Mouse (Mus musculus) midbrain, postnatal 0 days (tissue): ENCODE measurements around the gene Galnt10. TPM values are rescaled to one million over a fixed set of nuclear protein-coding genes. Genes with fewer than 3 reads are reported as not detected.

Source experiments
- ATAC-seq: fragments of 200-750 bp; cut with Nextera tagmentation; 2 replicates; pipeline ENCODE4 v1.8.0; 2017; ENCODE audit warnings: moderate number of reproducible peaks, mild to moderate bottlenecking, moderate TSS enrichment, moderate library complexity; ENCODE audit not compliant: low FRiP score
- DNase-seq: peaks from one replicate; pipeline ENCODE4 v3.0.0-alpha.2; 2015; ENCODE audit warnings: low spot score
- H3K27ac ChIP-seq: fragments of 300-500 bp; sonication (generic); 2 replicates; pipeline ENCODE4 v1.5.1; 2014; ENCODE audit warnings: low read depth, mild to moderate bottlenecking, low read length, mixed read lengths
- H3K27me3 ChIP-seq: fragments of 300-500 bp; sonication (generic); 2 replicates; pipeline ENCODE4 v1.6.1; 2014; ENCODE audit warnings: low read length, control low read depth, mixed read lengths; ENCODE audit not compliant: insufficient read depth
- H3K36me3 ChIP-seq: fragments of 300-500 bp; sonication (generic); 2 replicates; pipeline ENCODE4 v1.6.1; 2014; ENCODE audit warnings: low read length, control low read depth, mixed read lengths; ENCODE audit not compliant: insufficient read depth
- H3K4me1 ChIP-seq: fragments of 300-500 bp; sonication (generic); 2 replicates; pipeline ENCODE4 v1.6.1; 2014; ENCODE audit warnings: mild to moderate bottlenecking, control low read depth, antibody characterized with exemption, low read length, mixed read lengths; ENCODE audit not compliant: insufficient read depth
- H3K4me2 ChIP-seq: fragments of 300-500 bp; sonication (generic); 2 replicates; pipeline ENCODE4 v1.6.1; 2014; ENCODE audit warnings: low read depth, mild to moderate bottlenecking, low read length, mixed read lengths; ENCODE audit not compliant: poor library complexity, severe bottlenecking
- H3K4me3 ChIP-seq: fragments of 300-500 bp; sonication (generic); 2 replicates; pipeline ENCODE4 v1.5.1; 2014; ENCODE audit warnings: low read depth, mild to moderate bottlenecking, low read length, moderate library complexity
- H3K9ac ChIP-seq: fragments of 300-500 bp; sonication (generic); replicated peaks from 2 replicates; pipeline ENCODE4 v1.6.1; 2014; ENCODE audit warnings: mild to moderate bottlenecking, low read length, moderate library complexity, mixed read lengths; ENCODE audit not compliant: poor library complexity, severe bottlenecking
- H3K9me3 ChIP-seq: fragments of 300-500 bp; sonication (generic); 2 replicates; pipeline ENCODE4 v1.6.1; 2016; ENCODE audit warnings: low read length, control low read depth
- CTCF ChIP-seq: IDR thresholded peaks from 2 replicates; pipeline ENCODE4 v1.5.1; 2016; ENCODE audit warnings: antibody characterized with exemption, mild to moderate bottlenecking
- WGBS: fragments of 180-500 bp; shearing (Covaris S2); extraction: QIAGEN DNeasy Blood & Tissue Kit; methylation state at CpG from one replicate; pipeline ENCODE4 v1.1.7; 2014; 5-methylcytosine and 5-hydroxymethylcytosine counted together
- polyA plus RNA-seq: library from polyadenylated mRNA; unstranded; fragments of >200 nt; fragmentation: Nextera tagmentation; extraction: Ambion mirVana; gene quantifications from 2 replicates; pipeline ENCODE4 v1.2.1, GENCODE M21; 2015
- total RNA-seq: library from RNA; depleted of rRNA; stranded (reverse); fragments of >200 nt; gene quantifications from 2 replicates; pipeline ENCODE4 v1.2.3, GENCODE M21; 2014

Gene Galnt10
- total and polyA plus RNA-seq, 2 experiments from 2014 or later = 11.8 to 26.0 TPM

DNA sequence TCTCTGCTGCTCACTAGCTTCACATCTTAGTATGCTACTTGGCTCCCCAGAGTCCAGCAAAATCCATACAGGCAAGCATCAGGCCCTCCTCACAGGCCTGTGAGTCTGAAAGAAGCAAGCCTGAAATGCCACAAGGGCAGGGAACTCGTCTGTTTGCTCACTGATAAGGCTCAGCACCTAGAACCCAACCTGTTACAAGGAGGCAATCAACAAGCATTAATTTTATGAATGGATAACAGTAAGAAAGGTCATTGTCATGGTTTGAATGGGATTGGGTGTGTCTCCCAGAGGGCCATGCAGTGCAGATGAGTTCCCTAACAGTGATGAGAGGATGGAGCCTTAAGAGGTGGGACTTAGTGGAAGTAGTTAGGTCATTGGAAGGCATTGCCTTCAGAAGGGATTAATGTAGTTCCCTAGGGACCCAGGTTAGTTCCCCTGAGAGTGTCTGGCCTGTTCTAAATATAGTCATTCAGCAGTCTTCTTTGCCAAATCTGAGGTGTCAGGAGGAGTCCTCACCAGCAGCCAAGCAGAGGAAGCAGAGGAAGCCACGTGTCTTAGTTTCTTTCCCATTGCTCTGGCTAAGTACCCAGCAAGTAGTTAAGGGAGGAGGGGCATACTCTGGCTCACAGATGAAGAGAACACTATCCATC, 43.3 kb upstream of the Galnt10 start:
- TF ChIP-seq CTCF = no peak
- Histone ChIP-seq H3K9me3 (no peaks in the 10 kb centered on the region), H3K27me3 (no peaks in the 10 kb centered on the region), H3K27ac (no peak overlapping the region), H3K9ac (no peak overlapping the region), H3K4me2 (no peak overlapping the region), H3K4me3 (no peak overlapping the region), H3K4me1 (peaks cover 10% of the 10 kb centered on the region; the same call in 1 of the 2 replicates), H3K36me3 (no peaks in the 10 kb centered on the region)
- no peak for DNase-seq
- no peak for ATAC-seq
- WGBS = 71% methylated on average over 2 of the region's 2 CpGs

DNA sequence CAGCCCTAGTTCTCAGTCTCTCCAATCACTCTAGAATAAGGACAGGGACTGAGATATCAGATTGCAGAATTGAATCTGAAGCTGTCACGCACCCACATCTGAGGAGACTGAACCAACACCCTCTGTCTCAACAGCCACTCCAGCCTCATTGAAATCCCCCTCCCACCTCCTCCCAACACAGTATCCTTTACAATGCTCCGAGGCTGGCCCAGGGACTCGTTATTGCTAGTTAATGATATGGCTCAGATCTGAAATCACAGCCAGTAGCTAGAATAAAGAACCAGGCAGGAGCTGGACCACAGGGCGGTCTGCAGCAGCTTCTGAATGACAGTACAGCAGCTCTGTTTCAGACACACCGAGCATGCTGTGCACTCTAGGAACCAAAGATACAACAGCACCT, 40.2 kb upstream of the Galnt10 start:
- no peak for DNase-seq
- Histone ChIP-seq H3K9ac (no peak overlapping the region), H3K36me3 (no peaks in the 10 kb centered on the region), H3K4me2 (no peak overlapping the region), H3K27ac (no peak overlapping the region), H3K9me3 (no peaks in the 10 kb centered on the region), H3K4me3 (no peak overlapping the region), H3K27me3 (no peaks in the 10 kb centered on the region), H3K4me1 (peaks cover 5% of the 10 kb centered on the region; the same call in 1 of the 2 replicates)
- no peak for ATAC-seq
- 20% methylated on average over 5 of the region's 5 CpGs for WGBS
- no peak for TF ChIP-seq CTCF

DNA sequence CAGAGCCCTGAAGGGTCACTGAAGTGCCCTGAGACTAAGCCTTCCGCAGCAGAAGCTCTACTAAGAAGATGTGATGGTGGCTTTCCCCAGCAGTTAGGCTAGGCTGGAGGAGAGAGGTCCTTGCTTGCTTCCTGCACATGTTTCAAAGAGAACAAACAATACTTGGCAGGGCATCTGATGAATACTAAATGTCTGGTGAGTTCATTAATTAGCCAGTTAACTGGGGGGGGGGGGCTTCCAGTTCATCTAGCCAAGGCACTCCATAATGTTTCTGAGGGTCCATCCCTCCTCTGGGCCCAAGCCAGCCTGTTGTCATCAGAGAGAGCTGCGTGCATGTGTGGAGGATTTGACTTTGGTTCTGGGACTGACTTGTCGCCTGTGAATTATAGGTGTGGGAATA, 39.6 kb upstream of the Galnt10 start:
- H3K9me3 ChIP-seq = no peaks in the 10 kb centered on the region
- H3K4me3 ChIP-seq = no peak overlapping the region
- no peaks in the 10 kb centered on the region for H3K4me1 ChIP-seq
- ATAC-seq (no peak), DNase-seq (no peak)
- no peak overlapping the region for H3K9ac ChIP-seq
- H3K36me3 ChIP-seq = no peaks in the 10 kb centered on the region
- TF ChIP-seq CTCF = no peak
- WGBS = 79% methylated on average over 3 of the region's 3 CpGs
- H3K4me2 ChIP-seq = no peak overlapping the region
- H3K27me3 ChIP-seq = no peaks in the 10 kb centered on the region
- no peak overlapping the region for H3K27ac ChIP-seq

DNA sequence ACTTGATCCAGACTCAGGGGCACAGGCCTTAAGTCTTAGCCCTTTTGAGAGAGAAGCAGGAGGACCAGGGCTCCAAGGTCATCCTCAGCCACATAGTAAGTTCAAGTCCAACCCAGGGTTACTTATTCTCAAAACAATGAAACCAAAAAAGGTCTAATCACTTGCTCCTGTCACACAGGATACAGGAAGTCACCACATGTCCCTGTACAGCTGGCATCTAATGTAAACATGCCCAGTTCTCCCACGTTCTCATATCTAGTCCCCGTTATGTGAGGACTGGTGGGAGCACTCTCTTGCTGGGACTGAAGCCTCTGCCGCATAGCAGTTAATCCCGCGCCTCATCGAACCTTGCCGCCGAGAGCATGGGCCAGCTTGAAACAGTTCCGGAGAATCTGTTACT, 30.7 kb upstream of the Galnt10 start:
- DNase-seq = no peak
- TF ChIP-seq CTCF = no peak
- Histone ChIP-seq H3K4me3 (no peak overlapping the region), H3K27ac (no peak overlapping the region), H3K9ac (no peak overlapping the region), H3K36me3 (no peaks in the 10 kb centered on the region), H3K27me3 (no peaks in the 10 kb centered on the region), H3K4me2 (no peak overlapping the region), H3K4me1 (peaks cover 3% of the 10 kb centered on the region; the same call in 1 of the 2 replicates), H3K9me3 (no peaks in the 10 kb centered on the region)
- no peak for ATAC-seq
- 79% methylated on average over 9 of the region's 9 CpGs for WGBS

DNA sequence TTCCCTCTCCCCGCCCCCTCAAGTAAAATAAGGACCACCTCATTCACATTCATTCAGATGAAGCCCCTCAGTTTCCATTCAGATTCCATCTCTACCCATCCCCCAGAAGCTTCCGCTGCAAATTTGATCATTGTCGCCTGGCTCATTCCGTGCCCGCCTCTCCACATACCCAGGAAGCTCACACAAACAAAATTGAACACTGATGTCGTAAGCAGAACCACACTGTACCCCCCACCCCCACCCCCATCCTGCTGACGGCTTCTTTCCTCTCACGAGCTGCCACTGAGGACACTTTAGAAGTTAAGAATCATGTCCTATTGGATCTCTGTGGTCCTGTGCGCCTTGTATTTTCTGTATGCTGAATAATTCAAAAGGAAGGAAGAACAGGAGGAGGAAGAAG, 30.0 kb upstream of the Galnt10 start:
- Histone ChIP-seq H3K4me3 (no peak overlapping the region), H3K27me3 (no peaks in the 10 kb centered on the region), H3K9ac (no peak overlapping the region), H3K36me3 (no peaks in the 10 kb centered on the region), H3K9me3 (no peaks in the 10 kb centered on the region), H3K27ac (no peak overlapping the region), H3K4me2 (no peak overlapping the region), H3K4me1 (peaks cover 3% of the 10 kb centered on the region; the same call in 1 of the 2 replicates)
- ATAC-seq (no peak), DNase-seq (no peak)
- no peak for TF ChIP-seq CTCF
- WGBS = 65% methylated on average over 9 of the region's 9 CpGs

DNA sequence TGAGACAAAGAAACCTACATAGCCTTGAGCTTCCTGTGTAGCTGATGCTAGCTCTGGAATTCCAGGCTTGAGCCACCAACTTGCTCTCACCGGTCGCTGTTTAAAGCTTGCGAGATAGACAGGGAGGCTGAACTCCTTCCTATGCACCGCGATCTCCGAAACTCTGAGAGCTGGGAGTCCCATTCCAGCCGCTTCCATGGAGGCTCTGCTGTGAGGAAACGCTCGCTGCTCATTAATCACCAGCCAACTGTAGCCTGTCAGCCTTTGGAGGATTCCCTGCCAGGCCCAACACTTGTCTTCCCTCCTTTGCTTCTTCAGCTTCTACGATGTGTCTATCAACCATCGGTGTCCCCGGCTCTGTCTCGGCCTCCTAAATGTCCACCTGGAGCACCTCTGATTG, 29.4 kb upstream of the Galnt10 start:
- ATAC-seq (no peak), DNase-seq (no peak)
- 80% methylated on average over 13 of the region's 13 CpGs for WGBS
- Histone ChIP-seq H3K4me3 (no peak overlapping the region), H3K9ac (no peak overlapping the region), H3K36me3 (no peaks in the 10 kb centered on the region), H3K4me2 (no peak overlapping the region), H3K27ac (no peak overlapping the region), H3K9me3 (no peaks in the 10 kb centered on the region), H3K27me3 (no peaks in the 10 kb centered on the region), H3K4me1 (peaks cover 3% of the 10 kb centered on the region; the same call in 1 of the 2 replicates)
- no peak for TF ChIP-seq CTCF
